Mouse (Mus musculus): ENCODE measurements around the gene Lzic. TPM values are rescaled to one million over a fixed set of nuclear protein-coding genes. Genes with fewer than 3 reads are reported as not detected.
A peak's percentile ranks its signal among the peaks of the same experiment; 100 is the strongest.

Lzic gene
- total RNA-seq, 2 experiments from 2014 or later = 40.1 to 42.1 TPM

GRCm38 (mm10) chr4:149477078-149477477 is 8.0 kb upstream of the Lzic start, which contains the start of gene Tmem274:
Tmem274 (plus strand) TSS chr4:149477378.
- no peak for DNase-seq

- peak; percentile 65 for DNase-seq
These were observed 463 bp upstream of the Lzic start for GRCm38 (mm10) chr4:149484566-149484965.

GRCm38 (mm10) chr4:149485825-149486206 is 787 bp downstream of the Lzic start:
- DNase-seq = peak; percentile 40

GRCm38 (mm10) chr4:149487729-149488128 is 2.7 kb downstream of the Lzic start:
- DNase-seq = no peak

- DNase-seq = no peak
These were observed 4.6 kb downstream of the Lzic start for GRCm38 (mm10) chr4:149489415-149490240.

GRCm38 (mm10) chr4:149491151-149491550 is 6.1 kb downstream of the Lzic start:
- no peak for DNase-seq

- DNase-seq = no peak
These were observed 11.6 kb downstream of the Lzic start for GRCm38 (mm10) chr4:149496612-149497011.

- no peak for DNase-seq
These were observed 13.9 kb downstream of the Lzic start for GRCm38 (mm10) chr4:149498901-149499300.

- no peak for DNase-seq
These were observed 14.8 kb downstream of the Lzic start for GRCm38 (mm10) chr4:149499790-149500189.

- DNase-seq = no peak
These were observed 19.3 kb downstream of the Lzic start for GRCm38 (mm10) chr4:149504363-149504762.

- no peak for DNase-seq
These were observed 19.8 kb downstream of the Lzic start for GRCm38 (mm10) chr4:149504858-149505257.

GRCm38 (mm10) chr4:149505261-149505967 is 20.4 kb downstream of the Lzic start:
- DNase-seq = no peak

GRCm38 (mm10) chr4:149506904-149507303 is 21.9 kb downstream of the Lzic start:
- no peak for DNase-seq

- DNase-seq = no peak
These were observed 26.2 kb downstream of the Lzic start for GRCm38 (mm10) chr4:149511221-149511646.

- no peak for DNase-seq
These were observed 27.0 kb downstream of the Lzic start for GRCm38 (mm10) chr4:149512072-149512471.

GRCm38 (mm10) chr4:149515706-149516105 is 30.7 kb downstream of the Lzic start:
- DNase-seq = no peak

- peak; percentile 99 for DNase-seq
These were observed 32.9 kb downstream of the Lzic start, which contains the start of gene Ctnnbip1 for GRCm38 (mm10) chr4:149517868-149518340. Ctnnbip1 (plus strand) TSS chr4:149518236.

GRCm38 (mm10) chr4:149518351-149519220 is 33.6 kb downstream of the Lzic start:
- peak; percentile 28 for DNase-seq

GRCm38 (mm10) chr4:149521258-149521657 is 36.2 kb downstream of the Lzic start:
- no peak for DNase-seq

- no peak for DNase-seq
These were observed 38.9 kb downstream of the Lzic start for GRCm38 (mm10) chr4:149523961-149524360.

- no peak for DNase-seq
These were observed 40.1 kb downstream of the Lzic start for GRCm38 (mm10) chr4:149525170-149525569.

- no peak for DNase-seq
These were observed 40.8 kb downstream of the Lzic start for GRCm38 (mm10) chr4:149525811-149526210.
